Mouse (Mus musculus): ENCODE results near the gene Pdlim5. TPM values are rescaled to one million over a fixed set of nuclear protein-coding genes. Genes with fewer than 3 reads are reported as not detected.

Gene Pdlim5
- polyA plus RNA-seq, 1 experiment from 2014 or later, result 19.2 TPM

DNA sequence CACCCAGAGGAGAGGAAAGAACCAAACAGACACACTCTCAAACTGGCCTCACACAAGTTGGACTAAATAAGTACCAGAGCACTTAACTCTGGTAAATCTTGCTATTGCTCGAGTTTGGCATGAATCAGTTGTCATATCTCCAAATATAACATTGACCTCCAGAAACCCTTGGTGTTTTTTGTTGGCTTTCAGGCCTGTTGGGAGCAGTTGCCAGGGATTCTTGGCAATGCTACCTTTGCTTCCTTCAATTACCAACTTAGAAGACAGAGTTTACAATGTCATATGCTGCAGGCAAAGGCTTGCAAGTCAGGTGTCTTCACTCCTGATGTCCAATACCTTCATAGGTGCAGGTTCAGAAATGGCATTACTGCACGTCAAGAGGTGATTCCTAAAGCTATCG lies 26.0 kb upstream of the Pdlim5 start:
- Histone ChIP-seq H3K4me2 (ENCODE audit: low read length) (no peak overlapping the region), H3K27ac (ENCODE audit: low read depth, low read length) (no peak overlapping the region), H3K4me3 (ENCODE audit: low read length) (no peak overlapping the region), H3K9me3 (ENCODE audit: control insufficient read depth, low read length) (no peaks in the 10 kb centered on the region), H3K36me3 (ENCODE audit: control insufficient read depth, insufficient read depth, low read length) (no peaks in the 10 kb centered on the region), H3K4me1 (ENCODE audit: control insufficient read depth, insufficient read depth, low read depth, low read length) (no peaks in the 10 kb centered on the region), H3K9ac (ENCODE audit: low read depth, low read length) (no peak overlapping the region), H3K27me3 (replicated peaks; ENCODE audit: control insufficient read depth, insufficient read depth, low read length) (no peaks in the 10 kb centered on the region)
- no peak for ATAC-seq
- 89% methylated on average over 3 of the region's 3 CpGs for WGBS

DNA sequence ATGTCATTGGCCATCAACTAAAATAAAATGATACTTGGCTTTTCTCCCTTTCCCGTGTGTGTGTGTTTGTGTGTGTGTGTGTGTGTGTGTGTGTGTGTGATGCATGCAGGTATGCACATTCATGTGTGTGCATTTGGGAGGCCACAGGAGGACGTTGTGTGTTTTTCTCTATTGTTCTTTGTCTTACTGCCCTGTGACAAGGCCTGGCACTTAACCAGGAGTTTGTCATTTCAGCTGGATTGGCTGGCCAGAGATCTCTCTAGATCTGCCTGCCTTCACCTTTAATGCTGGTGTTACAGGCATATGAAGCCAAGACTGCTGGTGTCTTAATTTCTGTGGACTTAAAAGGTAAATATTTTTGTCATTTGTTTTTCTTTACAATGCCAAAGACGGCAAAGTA lies 22.5 kb upstream of the Pdlim5 start:
- no peaks in the 10 kb centered on the region for H3K27me3 ChIP-seq (replicated peaks; ENCODE audit: control insufficient read depth, insufficient read depth, low read length)
- H3K36me3 ChIP-seq (ENCODE audit: control insufficient read depth, insufficient read depth, low read length), result no peaks in the 10 kb centered on the region
- H3K27ac ChIP-seq (ENCODE audit: low read depth, low read length), result no peak overlapping the region
- 73% methylated on average over 3 of the region's 3 CpGs for WGBS
- no peaks in the 10 kb centered on the region for H3K4me1 ChIP-seq (ENCODE audit: control insufficient read depth, insufficient read depth, low read depth, low read length)
- no peak overlapping the region for H3K4me3 ChIP-seq (ENCODE audit: low read length)
- no peak overlapping the region for H3K4me2 ChIP-seq (ENCODE audit: low read length)
- no peak for ATAC-seq
- no peaks in the 10 kb centered on the region for H3K9me3 ChIP-seq (ENCODE audit: control insufficient read depth, low read length)
- no peak overlapping the region for H3K9ac ChIP-seq (ENCODE audit: low read depth, low read length)

DNA sequence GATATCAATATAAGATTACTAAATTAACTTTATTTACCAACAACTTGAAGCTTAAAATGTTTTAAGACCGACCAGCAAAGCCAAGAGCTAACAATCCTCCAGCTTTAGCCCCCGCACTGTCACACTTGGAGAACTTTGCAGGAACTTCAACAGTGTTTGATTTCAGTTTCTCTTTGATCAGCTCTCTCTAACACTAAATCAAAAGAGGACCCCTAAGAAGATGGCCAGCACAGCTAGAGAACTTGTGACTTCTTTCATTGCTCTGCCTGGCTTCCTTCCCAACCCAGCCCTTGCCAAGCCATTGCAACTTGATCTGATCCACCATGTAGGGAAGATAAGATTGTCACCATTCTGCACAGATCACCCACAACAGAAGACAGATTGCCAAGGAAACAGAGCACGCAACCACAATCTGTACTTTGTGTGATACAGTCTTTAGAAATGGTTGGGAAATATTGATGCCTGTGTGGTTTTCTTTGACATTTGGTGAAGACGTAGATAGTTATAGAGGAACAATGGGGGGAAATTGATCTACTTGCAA lies 17.9 kb upstream of the Pdlim5 start:
- WGBS, result 87% methylated on average over 4 of the region's 4 CpGs
- Histone ChIP-seq H3K36me3 (ENCODE audit: control insufficient read depth, insufficient read depth, low read length) (no peaks in the 10 kb centered on the region), H3K4me3 (ENCODE audit: low read length) (no peak overlapping the region), H3K4me2 (ENCODE audit: low read length) (no peak overlapping the region), H3K9me3 (ENCODE audit: control insufficient read depth, low read length) (no peaks in the 10 kb centered on the region), H3K9ac (ENCODE audit: low read depth, low read length) (no peak overlapping the region), H3K4me1 (ENCODE audit: control insufficient read depth, insufficient read depth, low read depth, low read length) (no peaks in the 10 kb centered on the region), H3K27me3 (replicated peaks; ENCODE audit: control insufficient read depth, insufficient read depth, low read length) (no peaks in the 10 kb centered on the region), H3K27ac (ENCODE audit: low read depth, low read length) (no peak overlapping the region)
- ATAC-seq, result no peak

DNA sequence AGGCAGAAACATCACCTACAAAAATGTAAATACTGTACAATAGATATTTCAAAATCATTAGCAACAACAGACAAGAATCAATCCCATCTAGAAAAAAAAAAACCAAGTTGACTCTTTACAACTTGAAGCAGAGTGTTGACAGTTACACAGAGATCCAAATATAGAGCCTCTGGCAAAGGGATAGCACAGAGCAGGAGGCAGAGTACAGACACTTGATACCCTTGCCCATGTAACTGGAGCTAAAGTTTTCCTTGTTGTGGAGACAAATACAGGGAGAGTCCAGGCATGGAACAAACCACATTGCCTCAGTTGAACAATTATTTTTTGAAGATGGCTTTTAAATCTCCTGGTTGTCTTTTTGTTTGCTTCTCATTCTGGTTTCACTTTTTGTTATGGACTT lies 15.4 kb upstream of the Pdlim5 start:
- Histone ChIP-seq H3K27ac (ENCODE audit: low read depth, low read length) (no peak overlapping the region), H3K4me1 (ENCODE audit: control insufficient read depth, insufficient read depth, low read depth, low read length) (no peaks in the 10 kb centered on the region), H3K9ac (ENCODE audit: low read depth, low read length) (no peak overlapping the region), H3K4me3 (ENCODE audit: low read length) (no peak overlapping the region), H3K4me2 (ENCODE audit: low read length) (no peak overlapping the region), H3K36me3 (ENCODE audit: control insufficient read depth, insufficient read depth, low read length) (no peaks in the 10 kb centered on the region), H3K9me3 (ENCODE audit: control insufficient read depth, low read length) (no peaks in the 10 kb centered on the region), H3K27me3 (replicated peaks; ENCODE audit: control insufficient read depth, insufficient read depth, low read length) (no peaks in the 10 kb centered on the region)
- ATAC-seq, result no peak

DNA sequence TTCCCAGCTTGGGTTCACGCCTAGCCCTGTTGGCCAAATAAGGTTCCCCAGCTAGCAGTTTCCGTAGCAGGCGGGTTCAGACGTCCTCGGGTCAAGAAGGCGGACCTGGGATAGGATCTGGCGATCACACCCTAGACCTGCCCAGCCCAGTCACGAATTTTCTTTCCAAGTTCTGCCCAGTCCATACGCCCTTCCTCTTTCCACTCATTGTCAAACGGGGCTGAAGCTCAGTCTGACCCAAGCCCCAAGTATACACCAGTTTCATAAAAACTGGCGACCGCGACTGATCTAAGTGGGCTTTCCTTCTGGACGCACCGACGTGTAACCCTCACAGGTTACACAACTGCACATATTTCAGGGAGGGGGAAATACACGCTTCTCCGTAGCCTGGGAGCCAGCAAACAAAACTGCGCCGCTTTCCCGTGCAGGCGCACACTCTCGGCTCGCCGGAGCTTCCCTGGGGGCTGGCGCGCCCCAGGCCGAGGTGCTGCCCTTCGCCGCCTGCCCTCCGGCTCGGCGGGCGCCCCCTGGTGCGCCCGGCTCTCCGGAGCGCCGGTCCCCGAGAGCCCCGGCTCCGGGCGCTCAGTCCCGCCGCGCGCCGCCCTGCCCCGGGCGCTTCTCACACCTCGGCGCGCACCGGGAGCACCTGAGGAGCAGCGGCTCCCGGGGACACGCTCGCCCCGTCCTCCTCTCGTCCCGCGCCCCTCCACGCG lies 544 bp downstream of the Pdlim5 start:
- peaks cover 8% of the 10 kb centered on the region; the same call in 1 of the 2 replicates for H3K4me1 ChIP-seq (ENCODE audit: control insufficient read depth, insufficient read depth, low read depth, low read length)
- H3K9ac ChIP-seq (ENCODE audit: low read depth, low read length), result peak overlapping the region; percentile 79
- H3K27me3 ChIP-seq (replicated peaks; ENCODE audit: control insufficient read depth, insufficient read depth, low read length), result no peaks in the 10 kb centered on the region
- WGBS, result under 1% methylated on average over 51 of the region's 64 CpGs
- no peaks in the 10 kb centered on the region for H3K36me3 ChIP-seq (ENCODE audit: control insufficient read depth, insufficient read depth, low read length)
- peak overlapping the region; percentile 72 for H3K27ac ChIP-seq (ENCODE audit: low read depth, low read length)
- peak overlapping the region; percentile 90 for H3K4me3 ChIP-seq (ENCODE audit: low read length)
- ATAC-seq, result peak; percentile 81
- peak overlapping the region; percentile 89 for H3K4me2 ChIP-seq (ENCODE audit: low read length)
- H3K9me3 ChIP-seq (ENCODE audit: control insufficient read depth, low read length), result no peaks in the 10 kb centered on the region

DNA sequence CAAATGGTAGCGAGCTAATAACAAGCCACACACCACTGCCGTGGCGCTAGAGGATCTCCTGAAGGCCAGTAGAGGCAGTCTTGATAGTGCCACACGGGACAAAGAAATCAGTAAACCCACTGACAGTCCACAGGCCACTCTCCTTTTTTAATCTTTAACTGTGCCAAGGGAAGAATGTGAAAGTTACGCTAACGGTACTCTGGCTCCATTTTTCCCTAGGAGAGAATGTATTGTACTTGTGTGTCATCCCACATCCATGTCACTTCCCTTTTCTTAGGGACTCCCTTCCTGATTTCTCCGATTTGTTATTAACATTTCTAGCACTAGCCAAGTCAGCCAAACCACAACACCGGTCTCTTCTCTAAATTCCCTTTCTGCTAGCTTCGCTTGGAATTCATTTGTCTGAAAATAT lies 1.5 kb downstream of the Pdlim5 start:
- ATAC-seq, result no peak
- peak overlapping the region; percentile 89 for H3K4me2 ChIP-seq (ENCODE audit: low read length)
- WGBS, result 57% methylated on average over 9 of the region's 9 CpGs
- no peaks in the 10 kb centered on the region for H3K9me3 ChIP-seq (ENCODE audit: control insufficient read depth, low read length)
- H3K27ac ChIP-seq (ENCODE audit: low read depth, low read length), result no peak overlapping the region
- H3K9ac ChIP-seq (ENCODE audit: low read depth, low read length), result no peak overlapping the region
- peaks cover 8% of the 10 kb centered on the region; the same call in 1 of the 2 replicates for H3K4me1 ChIP-seq (ENCODE audit: control insufficient read depth, insufficient read depth, low read depth, low read length)
- peak overlapping the region; percentile 90 for H3K4me3 ChIP-seq (ENCODE audit: low read length)
- no peaks in the 10 kb centered on the region for H3K27me3 ChIP-seq (replicated peaks; ENCODE audit: control insufficient read depth, insufficient read depth, low read length)
- no peaks in the 10 kb centered on the region for H3K36me3 ChIP-seq (ENCODE audit: control insufficient read depth, insufficient read depth, low read length)

DNA sequence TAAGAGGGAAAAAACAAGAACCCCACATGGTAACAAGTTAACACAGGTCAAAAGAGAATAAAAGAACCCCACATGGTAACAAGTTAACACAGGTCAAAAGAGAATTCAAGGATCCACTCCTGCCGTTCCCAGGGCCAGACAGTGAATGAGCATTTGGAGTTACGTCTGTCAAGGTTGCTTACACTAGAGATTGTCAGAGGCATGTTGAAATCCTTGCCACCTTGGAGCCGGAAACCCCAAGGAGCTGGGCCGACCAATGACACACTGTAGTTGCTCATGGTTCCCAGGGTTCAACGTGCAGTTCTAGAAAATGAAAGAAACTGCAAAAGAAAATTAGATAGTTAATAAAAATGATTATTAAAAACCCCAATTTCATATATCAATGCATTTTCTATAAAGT lies 4.0 kb downstream of the Pdlim5 start:
- no peak for ATAC-seq
- no peak overlapping the region for H3K4me2 ChIP-seq (ENCODE audit: low read length)
- no peaks in the 10 kb centered on the region for H3K36me3 ChIP-seq (ENCODE audit: control insufficient read depth, insufficient read depth, low read length)
- 60% methylated on average over 5 of the region's 5 CpGs for WGBS
- H3K27me3 ChIP-seq (replicated peaks; ENCODE audit: control insufficient read depth, insufficient read depth, low read length), result no peaks in the 10 kb centered on the region
- no peaks in the 10 kb centered on the region for H3K9me3 ChIP-seq (ENCODE audit: control insufficient read depth, low read length)
- no peak overlapping the region for H3K27ac ChIP-seq (ENCODE audit: low read depth, low read length)
- no peak overlapping the region for H3K4me3 ChIP-seq (ENCODE audit: low read length)
- peaks cover 8% of the 10 kb centered on the region; the same call in 1 of the 2 replicates for H3K4me1 ChIP-seq (ENCODE audit: control insufficient read depth, insufficient read depth, low read depth, low read length)
- no peak overlapping the region for H3K9ac ChIP-seq (ENCODE audit: low read depth, low read length)

DNA sequence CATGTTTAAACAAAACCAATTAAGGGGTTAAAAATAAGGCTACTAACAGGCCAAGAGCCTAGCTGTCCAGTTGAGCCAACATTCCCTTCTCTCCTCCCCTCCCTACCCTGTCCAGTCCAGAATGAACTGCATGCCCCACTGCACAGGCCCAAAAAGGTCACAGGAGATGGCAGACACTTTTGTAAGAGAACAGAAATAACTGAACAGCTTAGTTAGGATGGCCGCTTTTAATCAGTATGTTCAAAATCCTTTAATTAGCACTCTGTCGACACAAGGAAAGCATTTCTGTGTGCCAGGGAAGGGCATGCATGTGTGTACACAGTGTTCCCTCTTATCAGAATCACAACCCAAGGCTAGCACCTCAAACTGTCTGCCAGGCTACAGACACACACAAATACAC lies 5.2 kb downstream of the Pdlim5 start:
- Histone ChIP-seq H3K9me3 (ENCODE audit: control insufficient read depth, low read length) (no peaks in the 10 kb centered on the region), H3K4me3 (ENCODE audit: low read length) (no peak overlapping the region), H3K27ac (ENCODE audit: low read depth, low read length) (no peak overlapping the region), H3K36me3 (ENCODE audit: control insufficient read depth, insufficient read depth, low read length) (no peaks in the 10 kb centered on the region), H3K4me2 (ENCODE audit: low read length) (no peak overlapping the region), H3K9ac (ENCODE audit: low read depth, low read length) (no peak overlapping the region), H3K4me1 (ENCODE audit: control insufficient read depth, insufficient read depth, low read depth, low read length) (peaks cover 8% of the 10 kb centered on the region; the same call in 1 of the 2 replicates), H3K27me3 (replicated peaks; ENCODE audit: control insufficient read depth, insufficient read depth, low read length) (no peaks in the 10 kb centered on the region)
- 32% methylated on average over 2 of the region's 2 CpGs for WGBS
- ATAC-seq, result no peak

DNA sequence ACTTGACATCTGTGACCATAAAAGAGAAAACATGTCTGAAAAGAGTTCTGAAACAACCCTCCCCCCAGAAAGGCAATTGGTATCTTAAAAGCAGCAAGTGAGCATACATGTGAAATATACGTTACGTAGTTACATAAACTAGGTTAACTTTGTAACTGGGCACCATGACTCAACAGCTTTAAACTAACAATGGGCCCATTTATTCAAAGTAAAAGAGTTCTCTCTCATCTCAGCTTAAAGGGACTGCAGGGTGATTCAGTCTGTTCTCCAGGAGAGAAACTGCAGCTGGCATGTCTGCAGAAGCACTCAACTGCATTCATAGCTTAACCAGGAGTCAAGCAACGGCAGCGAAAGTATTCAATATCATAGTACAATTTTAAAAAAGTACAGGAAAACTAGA lies 7.3 kb downstream of the Pdlim5 start:
- H3K4me3 ChIP-seq (ENCODE audit: low read length), result no peak overlapping the region
- no peaks in the 10 kb centered on the region for H3K9me3 ChIP-seq (ENCODE audit: control insufficient read depth, low read length)
- no peak for ATAC-seq
- 73% methylated on average over 4 of the region's 4 CpGs for WGBS
- H3K4me2 ChIP-seq (ENCODE audit: low read length), result no peak overlapping the region
- H3K4me1 ChIP-seq (ENCODE audit: control insufficient read depth, insufficient read depth, low read depth, low read length), result no peaks in the 10 kb centered on the region
- H3K27ac ChIP-seq (ENCODE audit: low read depth, low read length), result no peak overlapping the region
- no peak overlapping the region for H3K9ac ChIP-seq (ENCODE audit: low read depth, low read length)
- H3K27me3 ChIP-seq (replicated peaks; ENCODE audit: control insufficient read depth, insufficient read depth, low read length), result no peaks in the 10 kb centered on the region
- no peaks in the 10 kb centered on the region for H3K36me3 ChIP-seq (ENCODE audit: control insufficient read depth, insufficient read depth, low read length)

Data from hindbrain, embryonic 16.5 days (tissue).